Mouse (Mus musculus) kidney, adult 2 months (tissue): Measurements from ENCODE around the gene Lrr1.

Experiments used
- CTCF ChIP-seq: fragments of 200-500 bp; conservative IDR thresholded peaks from 2 replicates; pipeline ENCODE4 v1.5.1; 2011; ENCODE audit warnings: low read depth, mild to moderate bottlenecking, control low read depth, low read length, moderate library complexity, mixed read lengths; ENCODE audit not compliant: insufficient read depth, insufficient read length
- POLR2A ChIP-seq: fragments of 200-500 bp; IDR thresholded peaks from one replicate; pipeline ENCODE4 v1.6.1; 2011; ENCODE audit warnings: low read depth, low read length, control low read depth

GRCm38 (mm10) chr12:69213186-69213777 is 44.7 kb downstream of the Lrr1 start:
- TF ChIP-seq CTCF (no peak), POLR2A (no peak)
